In genomic region chr12:83921535-83922381, GRCm38 (mm10) we compare ENCODE assay signal across 8 mouse cellular contexts. TPM values are rescaled to one million over a fixed set of nuclear protein-coding genes. Genes with fewer than 3 reads are reported as not detected.
DNase-seq lines count a peak whose midpoint lies in the region; ATAC-seq and TF ChIP-seq lines count a peak whose summit lies in the region.

TSS of gene Numb (minus strand) at chr12:83921934.

- no peaks in the 10 kb centered on the region for H3K9me3 ChIP-seq in E14TG2a.4 (ENCODE audit: low read length)
- no peaks in the 10 kb centered on the region for H3K9me3 ChIP-seq in forebrain, embryonic 12.5 days
- H3K9me3 ChIP-seq in heart, postnatal 0 days (replicated peaks; ENCODE audit: control insufficient read depth, low read length), result no peaks in the 10 kb centered on the region
- no peaks in the 10 kb centered on the region for H3K9me3 ChIP-seq in liver, embryonic 16.5 days (replicated peaks; ENCODE audit: control insufficient read depth, low read length)
- no peaks in the 10 kb centered on the region for H3K9me3 ChIP-seq in neural tube, embryonic 13.5 days

- H3K4me2 ChIP-seq in forebrain, embryonic 12.5 days, result peak within 1 kb of the TSS; percentile 97
- H3K4me2 ChIP-seq in heart, postnatal 0 days (ENCODE audit: low read depth, low read length), result peak within 1 kb of the TSS; percentile 99
- H3K4me2 ChIP-seq in liver, embryonic 16.5 days (ENCODE audit: low read depth, low read length), result peak within 1 kb of the TSS; percentile 79
- peak within 1 kb of the TSS; percentile 93 for H3K4me2 ChIP-seq in neural tube, embryonic 13.5 days

- peaks cover 1% of the 10 kb centered on the region; the same call in 1 of the 2 replicates for H3K36me3 ChIP-seq in E14TG2a.4 (ENCODE audit: insufficient read depth, low read length)
- H3K36me3 ChIP-seq in forebrain, embryonic 12.5 days (replicated peaks), result no peaks in the 10 kb centered on the region; the same call in 1 of the 2 replicates
- 0 out of 2 replicates have a peak, but pooled peaks cover 3% of the 10 kb centered on the region for H3K36me3 ChIP-seq in heart, postnatal 0 days (replicated peaks; ENCODE audit: control insufficient read depth, insufficient read depth, low read length)
- no peaks in the 10 kb centered on the region; the same call in 1 of the 2 replicates for H3K36me3 ChIP-seq in liver, embryonic 16.5 days (ENCODE audit: control insufficient read depth, insufficient read depth)
- no peaks in the 10 kb centered on the region for H3K36me3 ChIP-seq in neural tube, embryonic 13.5 days
- no peaks in the 10 kb centered on the region for H3K36me3 ChIP-seq in testis, adult 2 months (ENCODE audit: control insufficient read depth, insufficient read depth, low read length)

- TF ChIP-seq CTCF in E14TG2a.4 (conservative IDR thresholded peaks at IDR 0.05; ENCODE audit: low read length), result no peak
- TF ChIP-seq CTCF in heart, postnatal 0 days (IDR thresholded peaks at IDR 0.05; ENCODE audit: low read depth), result no peak
- TF ChIP-seq CTCF in testis, adult 2 months (IDR thresholded peaks at IDR 0.05; ENCODE audit: control insufficient read depth, insufficient read depth, insufficient replicate concordance, low read depth, low read length), result no peak

- H3K27me3 ChIP-seq in E14TG2a.4 (ENCODE audit: insufficient read depth, low read length), result no peaks in the 10 kb centered on the region
- no peaks in the 10 kb centered on the region for H3K27me3 ChIP-seq in forebrain, embryonic 12.5 days
- H3K27me3 ChIP-seq in heart, postnatal 0 days (ENCODE audit: control insufficient read depth, insufficient read depth, low read length), result no peaks in the 10 kb centered on the region
- no peaks in the 10 kb centered on the region for H3K27me3 ChIP-seq in liver, embryonic 16.5 days (ENCODE audit: control insufficient read depth, insufficient read depth, low read depth, low read length)
- H3K27me3 ChIP-seq in neural tube, embryonic 13.5 days, result no peaks in the 10 kb centered on the region
- H3K27me3 ChIP-seq in testis, adult 2 months (ENCODE audit: control insufficient read depth, insufficient read depth, low read length), result no peaks in the 10 kb centered on the region

- peak within 1 kb of the TSS; percentile 98 for H3K4me3 ChIP-seq in E14TG2a.4 (replicated peaks; ENCODE audit: low read length)
- H3K4me3 ChIP-seq in forebrain, embryonic 12.5 days (replicated peaks), result peak within 1 kb of the TSS; percentile 94
- peak within 1 kb of the TSS; percentile 97 for H3K4me3 ChIP-seq in heart, postnatal 0 days (ENCODE audit: low read depth, low read length)
- peak within 1 kb of the TSS; percentile 95 for H3K4me3 ChIP-seq in liver, embryonic 16.5 days (ENCODE audit: low read depth, low read length)
- peak within 1 kb of the TSS; percentile 95 for H3K4me3 ChIP-seq in neural tube, embryonic 13.5 days
- peak within 1 kb of the TSS; percentile 98 for H3K4me3 ChIP-seq in testis, adult 2 months (ENCODE audit: control insufficient read depth, low read depth, low read length)

- peak; percentile 87 for TF ChIP-seq POLR2A in testis, adult 2 months (IDR thresholded peaks at IDR 0.05; ENCODE audit: control insufficient read depth, low read depth, low read length)

- TF ChIP-seq EP300 in heart, postnatal 0 days (IDR thresholded peaks at IDR 0.05; ENCODE audit: low read depth), result no peak

- peak; percentile 100 for ATAC-seq in forebrain, embryonic 12.5 days (ENCODE audit: low FRiP score)
- ATAC-seq in heart, postnatal 0 days (ENCODE audit: insufficient read depth, low read depth), result peak; percentile 99
- peak; percentile 98 for ATAC-seq in liver, embryonic 16.5 days (ENCODE audit: low read depth)
- peak; percentile 100 for ATAC-seq in neural tube, embryonic 13.5 days (ENCODE audit: low read depth)

- peak within 1 kb of the TSS; percentile 92 for H3K27ac ChIP-seq in forebrain, embryonic 12.5 days
- H3K27ac ChIP-seq in heart, postnatal 0 days (ENCODE audit: low read depth), result peak within 1 kb of the TSS; percentile 89
- peak within 1 kb of the TSS; percentile 84 for H3K27ac ChIP-seq in liver, embryonic 16.5 days (ENCODE audit: low read length)
- H3K27ac ChIP-seq in neural tube, embryonic 13.5 days (replicated peaks), result peak within 1 kb of the TSS; percentile 91
- H3K27ac ChIP-seq in testis, adult 2 months (ENCODE audit: control insufficient read depth, insufficient read depth, low read depth, low read length), result peak within 1 kb of the TSS; percentile 90

- under 1% methylated on average over 59 of the region's 63 CpGs for WGBS in forebrain, embryonic 12.5 days
- under 1% methylated on average over 55 of the region's 63 CpGs for WGBS in heart, postnatal 0 days
- WGBS in liver, embryonic 16.5 days (ENCODE audit: insufficient replicate concordance), result 1% methylated on average over 57 of the region's 63 CpGs
- under 1% methylated on average over 57 of the region's 63 CpGs for WGBS in neural tube, embryonic 13.5 days

- peak within 1 kb of the TSS; percentile 88 for H3K9ac ChIP-seq in forebrain, embryonic 12.5 days
- H3K9ac ChIP-seq in heart, postnatal 0 days (replicated peaks; ENCODE audit: low read depth, low read length), result peak within 1 kb of the TSS; percentile 93
- H3K9ac ChIP-seq in liver, embryonic 16.5 days (ENCODE audit: low read depth, low read length), result peak within 1 kb of the TSS; percentile 97
- H3K9ac ChIP-seq in neural tube, embryonic 13.5 days, result peak within 1 kb of the TSS; percentile 88

- peak; percentile 99 for DNase-seq in c-Kit-positive CD71-positive TER-119-positive erythroid progenitor cells, embryonic 14.5 days (ENCODE audit: low spot score)
- DNase-seq in heart, postnatal 0 days (ENCODE audit: low spot score), result peak; percentile 100
- DNase-seq in kidney, postnatal 4 days, result peak; percentile 96 to 98

- H3K4me1 ChIP-seq in E14TG2a.4 (replicated peaks; ENCODE audit: low read depth, low read length), result peaks cover 30% of the 10 kb centered on the region
- peaks cover 29% of the 10 kb centered on the region for H3K4me1 ChIP-seq in forebrain, embryonic 12.5 days
- peaks cover 28% of the 10 kb centered on the region for H3K4me1 ChIP-seq in heart, postnatal 0 days (ENCODE audit: control insufficient read depth, insufficient read depth)
- H3K4me1 ChIP-seq in liver, embryonic 16.5 days (ENCODE audit: control insufficient read depth, low read depth, low read length), result peaks cover 23% of the 10 kb centered on the region
- peaks cover 27% of the 10 kb centered on the region for H3K4me1 ChIP-seq in neural tube, embryonic 13.5 days (replicated peaks)
- peaks cover 7% of the 10 kb centered on the region for H3K4me1 ChIP-seq in testis, adult 2 months (ENCODE audit: control insufficient read depth, insufficient read depth, low read length)

RNA-seq across cellular contexts. Expression of gene Numb, which starts in this region (rescaled TPM):
- 33.2 and 33.4 TPM in 2 replicates for polyA plus RNA-seq in forebrain, embryonic 12.5 days (2016; fragmentation: Nextera tagmentation; extraction: Ambion mirVana)
- 22.8 and 42.1 TPM in 2 replicates for total RNA-seq in heart, postnatal 0 days (2014; rRNA removed; ENCODE audit: low replicate concordance)
- polyA plus RNA-seq in heart, postnatal 0 days (2015; fragmentation: Nextera tagmentation; extraction: Ambion mirVana), result 19.0 and 19.1 TPM in 2 replicates
- 16.8 and 17.4 TPM in 2 replicates for polyA plus RNA-seq in liver, embryonic 16.5 days (2015; fragmentation: Nextera tagmentation; extraction: Ambion mirVana)
- 21.6 and 25.7 TPM in 2 replicates for polyA plus RNA-seq in neural tube, embryonic 13.5 days (2015; fragmentation: Nextera tagmentation; extraction: Ambion mirVana)
- 24.5 and 25.8 TPM in 2 replicates for polyA plus RNA-seq in testis, adult 2 months (2012; rRNA removed)

Comparison
In these comparisons a context has a peak if more than half of its experiments do, and no peak if none do; other contexts are left out.
1. Peak in every context shown above with its lines: DNase-seq, ATAC-seq, H3K4me3 ChIP-seq and H3K27ac ChIP-seq.